ENCODE assay signal across 26 mouse cellular contexts in the genomic region with DNA sequence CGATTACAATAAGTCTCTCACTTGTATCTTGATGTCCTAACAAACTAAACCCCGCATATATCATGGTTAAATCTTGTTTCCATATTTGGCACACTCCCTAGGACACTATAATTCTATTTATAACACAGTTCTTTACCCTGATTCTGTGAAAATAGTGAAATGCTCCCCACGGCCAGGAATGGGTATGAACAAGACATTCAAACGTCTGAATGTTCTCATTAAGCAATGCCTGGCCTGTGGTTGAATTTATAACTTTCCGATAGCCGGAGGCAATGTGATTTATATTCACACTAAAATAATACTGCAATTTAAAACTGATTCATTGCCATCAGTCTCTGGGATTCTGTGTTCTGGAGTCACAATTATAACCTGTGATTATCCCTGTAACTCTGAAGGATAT. TPM values are rescaled to one million over a fixed set of nuclear protein-coding genes. Genes with fewer than 3 reads are reported as not detected.
DNase-seq lines count a peak whose midpoint lies in the region; ATAC-seq and TF ChIP-seq lines count a peak whose summit lies in the region.
"Had no signal": no experiment of that assay in that cellular context is flagged by ENCODE, and none has a peak within 500 bp of the region (broad histone marks: within the 10 kb centered on the region; RNA-seq: fewer than 3 reads in every experiment).

No protein-coding gene starts in this region.

- no peak overlapping the region for H3K4me3 ChIP-seq in heart, postnatal 0 days (ENCODE audit: low read depth, low read length)
- no peak overlapping the region for H3K4me3 ChIP-seq in lung, embryonic 14.5 days (ENCODE audit: low read depth, low read length)
- H3K4me3 ChIP-seq in stomach, embryonic 16.5 days (replicated peaks; ENCODE audit: low read length) = no peak overlapping the region
- H3K4me3 ChIP-seq: embryonic facial prominence, embryonic 12.5 days; gastrocnemius, adult 2 months; liver, embryonic 12.5 days; midbrain, embryonic 12.5 days; stomach, embryonic 15.5 days had no signal

- no peak for TF ChIP-seq CTCF in heart, postnatal 0 days (IDR thresholded peaks at IDR 0.05; ENCODE audit: low read depth)
- TF ChIP-seq CTCF in lung, embryonic 14.5 days (IDR thresholded peaks at IDR 0.05; ENCODE audit: low read depth) = no peak

- intact Hi-C loops in heart, postnatal 36 days (cut with DNase I) = loop anchor here (5.0 kb wide), 2 partner anchors 33 to 48 kb away; no protein-coding TSS in a partner anchor

- ATAC-seq in heart, postnatal 0 days (ENCODE audit: insufficient read depth, low read depth) = no peak
- ATAC-seq in lung, embryonic 14.5 days (ENCODE audit: insufficient read depth) = no peak
- no peak for ATAC-seq in stomach, embryonic 16.5 days (ENCODE audit: insufficient read depth, low FRiP score)
- ATAC-seq: forebrain, embryonic 16.5 days; intestine, postnatal 0 days; liver, embryonic 12.5 days had no signal

- H3K36me3 ChIP-seq in heart, postnatal 0 days (replicated peaks; ENCODE audit: control insufficient read depth, insufficient read depth, low read length) = 0 out of 2 replicates have a peak, but pooled peaks cover 3% of the 10 kb centered on the region
- H3K36me3 ChIP-seq in lung, embryonic 14.5 days (ENCODE audit: insufficient read depth) = 0 out of 2 replicates have a peak, but pooled peaks cover 4% of the 10 kb centered on the region
- H3K36me3 ChIP-seq in stomach, embryonic 16.5 days (ENCODE audit: control insufficient read depth, insufficient read depth, low read length) = no peaks in the 10 kb centered on the region
- H3K36me3 ChIP-seq: embryonic facial prominence, embryonic 12.5 days; midbrain, embryonic 12.5 days; stomach, embryonic 15.5 days had no signal

- H3K9me3 ChIP-seq in heart, postnatal 0 days (replicated peaks; ENCODE audit: control insufficient read depth, low read length) = no peaks in the 10 kb centered on the region
- H3K9me3 ChIP-seq in lung, embryonic 14.5 days (ENCODE audit: low read depth, low read length) = no peaks in the 10 kb centered on the region
- H3K9me3 ChIP-seq in stomach, embryonic 16.5 days (replicated peaks; ENCODE audit: control insufficient read depth, low read length) = no peaks in the 10 kb centered on the region
- H3K9me3 ChIP-seq: embryonic facial prominence, embryonic 12.5 days; liver, embryonic 12.5 days; midbrain, embryonic 12.5 days; stomach, embryonic 15.5 days had no signal

- H3K27ac ChIP-seq in heart, postnatal 0 days (ENCODE audit: low read depth) = peak overlapping the region; percentile 46
- 0 out of 2 replicates have a peak overlapping the region, but pooled peaks have one; percentile 30 for H3K27ac ChIP-seq in lung, embryonic 14.5 days (ENCODE audit: low read depth)
- H3K27ac ChIP-seq in stomach, embryonic 16.5 days (ENCODE audit: low read length) = no peak overlapping the region
- H3K27ac ChIP-seq: hindbrain, embryonic 14.5 days; liver, embryonic 12.5 days; midbrain, embryonic 12.5 days; stomach, embryonic 15.5 days had no signal

- no peak for TF ChIP-seq EP300 in heart, postnatal 0 days (IDR thresholded peaks at IDR 0.05; ENCODE audit: low read depth)

- no peaks in the 10 kb centered on the region for H3K27me3 ChIP-seq in heart, postnatal 0 days (ENCODE audit: control insufficient read depth, insufficient read depth, low read length)
- H3K27me3 ChIP-seq in lung, embryonic 14.5 days (ENCODE audit: insufficient read depth, low read length) = no peaks in the 10 kb centered on the region
- H3K27me3 ChIP-seq in stomach, embryonic 16.5 days (ENCODE audit: control insufficient read depth, insufficient read depth, low read length) = no peaks in the 10 kb centered on the region
- H3K27me3 ChIP-seq: CH12.LX; embryonic facial prominence, embryonic 12.5 days; stomach, embryonic 15.5 days had no signal

- peak; percentile 33 for DNase-seq in heart, adult 11 months
- no peak for DNase-seq in heart, adult 9 months (ENCODE audit: low spot score in 2 of 2)
- DNase-seq in heart, postnatal 0 days (ENCODE audit: low spot score) = no peak
- no peak for DNase-seq in heart, postnatal 36 days
- no peak for DNase-seq in lung, embryonic 14.5 days
- DNase-seq in lung, postnatal 4 days = no peak
- DNase-seq in right cerebral cortex, postnatal 14 days = no peak
- DNase-seq: adrenal gland, postnatal 25 days; cerebellum, adult 11-12 months; cerebellum, adult 9-11 months; embryo, embryonic 11 days; gastrocnemius, adult 2 months; gastrocnemius, postnatal 36 days; kidney, postnatal 4 days; lung, adult 2 months; thymus, adult 18-20 months; thymus, postnatal 25 days had no signal

- H3K4me2 ChIP-seq in heart, postnatal 0 days (ENCODE audit: low read depth, low read length) = no peak overlapping the region
- no peak overlapping the region for H3K4me2 ChIP-seq in lung, embryonic 14.5 days
- peak overlapping the region; percentile 1; the same call in 1 of the 2 replicates for H3K4me2 ChIP-seq in stomach, embryonic 16.5 days (ENCODE audit: low read depth, low read length)
- H3K4me2 ChIP-seq: embryonic facial prominence, embryonic 12.5 days; hindbrain, embryonic 14.5 days; liver, embryonic 12.5 days; midbrain, embryonic 12.5 days had no signal

- 47% methylated on average over 6 of the region's 6 CpGs for WGBS in heart, postnatal 0 days
- WGBS in lung, embryonic 14.5 days = 45% methylated on average over 6 of the region's 6 CpGs
- 34% methylated on average over 6 of the region's 6 CpGs for WGBS in stomach, embryonic 16.5 days

- peaks cover 41% of the 10 kb centered on the region for H3K4me1 ChIP-seq in heart, postnatal 0 days (ENCODE audit: control insufficient read depth, insufficient read depth)
- H3K4me1 ChIP-seq in lung, embryonic 14.5 days (ENCODE audit: insufficient read depth) = peaks cover 18% of the 10 kb centered on the region
- peaks cover 35% of the 10 kb centered on the region for H3K4me1 ChIP-seq in stomach, embryonic 16.5 days (ENCODE audit: control insufficient read depth, insufficient read depth, low read length)

- no peak overlapping the region for H3K9ac ChIP-seq in heart, postnatal 0 days (replicated peaks; ENCODE audit: low read depth, low read length)
- no peak overlapping the region for H3K9ac ChIP-seq in lung, embryonic 14.5 days
- H3K9ac ChIP-seq in stomach, embryonic 16.5 days (ENCODE audit: low read length) = no peak overlapping the region
- H3K9ac ChIP-seq: embryonic facial prominence, embryonic 12.5 days; hindbrain, embryonic 14.5 days; liver, embryonic 12.5 days; midbrain, embryonic 12.5 days; stomach, embryonic 15.5 days had no signal

RNA-seq across cellular contexts. Expression of gene Fndc3b, which starts 5.3 kb away (rescaled TPM):
- total RNA-seq in heart, postnatal 0 days (2014; rRNA removed; ENCODE audit: low replicate concordance) = 44.1 and 57.1 TPM in 2 replicates
- polyA plus RNA-seq in heart, postnatal 0 days (2015; fragmentation: Nextera tagmentation; extraction: Ambion mirVana) = 13.8 and 16.4 TPM in 2 replicates
- total RNA-seq in heart, postnatal 36 days (2021) = 10 to 100 TPM; 58.3 to 58.7 TPM
- polyA plus RNA-seq in lung, embryonic 14.5 days (2014; fragmentation: Nextera tagmentation; extraction: Ambion mirVana) = 35.7 and 37.1 TPM in 2 replicates
- 27.7 and 28.6 TPM in 2 replicates for polyA plus RNA-seq in stomach, embryonic 16.5 days (2015; fragmentation: Nextera tagmentation; extraction: Ambion mirVana)
